Mouse (Mus musculus) urinary bladder, adult 2 months (tissue): ENCODE results near the gene Pax5. TPM values are rescaled to one million over a fixed set of nuclear protein-coding genes. Genes with fewer than 3 reads are reported as not detected.

Experiments
- DNase-seq: peaks from one replicate; pipeline ENCODE4 v3.0.0; 2022; ENCODE audit warnings: low spot score
- polyA plus RNA-seq: library from polyadenylated mRNA; depleted of rRNA; stranded (reverse); fragments of >200 nt; gene quantifications from 2 replicates; pipeline ENCODE4 v1.2.3, GENCODE M21; 2012

The Pax5 gene
- polyA plus RNA-seq, 1 experiment, result 0.01 TPM

GRCm38 (mm10) chr4:44543880-44544279, 166.4 kb downstream of the Pax5 start:
- no peak for DNase-seq

- no peak for DNase-seq
Observed at GRCm38 (mm10) chr4:44542101-44542500, 168.2 kb downstream of the Pax5 start.

GRCm38 (mm10) chr4:44538488-44538887, 171.8 kb downstream of the Pax5 start:
- no peak for DNase-seq

- no peak for DNase-seq
Observed at GRCm38 (mm10) chr4:44536794-44537193, 173.5 kb downstream of the Pax5 start.

- DNase-seq, result no peak
Observed at GRCm38 (mm10) chr4:44535646-44536045, 174.6 kb downstream of the Pax5 start.

GRCm38 (mm10) chr4:44533286-44533685, 177.0 kb downstream of the Pax5 start:
- DNase-seq, result no peak

GRCm38 (mm10) chr4:44532731-44533130, 177.6 kb downstream of the Pax5 start:
- DNase-seq, result no peak

- no peak for DNase-seq
Observed at GRCm38 (mm10) chr4:44525336-44525735, 185.0 kb downstream of the Pax5 start.

- DNase-seq, result no peak
Observed at GRCm38 (mm10) chr4:44518923-44519322, 191.4 kb downstream of the Pax5 start.

- DNase-seq, result no peak
Observed at GRCm38 (mm10) chr4:44513981-44514380, 196.3 kb downstream of the Pax5 start.

- DNase-seq, result no peak
Observed at GRCm38 (mm10) chr4:44511682-44512081, 198.6 kb downstream of the Pax5 start.

- DNase-seq, result no peak
Observed at GRCm38 (mm10) chr4:44508386-44509226, 201.7 kb downstream of the Pax5 start.

GRCm38 (mm10) chr4:44507861-44508260, 202.4 kb downstream of the Pax5 start:
- no peak for DNase-seq

- DNase-seq, result no peak
Observed at GRCm38 (mm10) chr4:44504998-44505397, 205.3 kb downstream of the Pax5 start.

GRCm38 (mm10) chr4:44502196-44502867, 208.0 kb downstream of the Pax5 start:
- no peak for DNase-seq

GRCm38 (mm10) chr4:44498156-44498555, 212.1 kb downstream of the Pax5 start:
- no peak for DNase-seq

GRCm38 (mm10) chr4:44495836-44496235, 214.5 kb downstream of the Pax5 start:
- DNase-seq, result no peak

GRCm38 (mm10) chr4:44493756-44494155, 216.5 kb downstream of the Pax5 start:
- DNase-seq, result no peak

GRCm38 (mm10) chr4:44490872-44491271, 219.4 kb downstream of the Pax5 start:
- DNase-seq, result no peak

GRCm38 (mm10) chr4:44488702-44489101, 221.6 kb downstream of the Pax5 start:
- DNase-seq, result no peak

GRCm38 (mm10) chr4:44488219-44488618, 222.1 kb downstream of the Pax5 start:
- no peak for DNase-seq

GRCm38 (mm10) chr4:44482851-44483250, 227.4 kb downstream of the Pax5 start:
- no peak for DNase-seq

- no peak for DNase-seq
Observed at GRCm38 (mm10) chr4:44479755-44480154, 230.5 kb downstream of the Pax5 start.
